Mouse (Mus musculus) embryonic fibroblast, embryonic 13.5 days (primary cell): ENCODE results near the gene Relb. TPM values are rescaled to one million over a fixed set of nuclear protein-coding genes. Genes with fewer than 3 reads are reported as not detected.

ENCODE experiments used
- H3K27ac ChIP-seq: 2 replicates; pipeline ENCODE4 v1.5.1; 2012; ENCODE audit warnings: low read length, control low read depth, inconsistent platforms; ENCODE audit not compliant: insufficient read depth
- H3K4me1 ChIP-seq: 2 replicates; pipeline ENCODE4 v1.6.1; 2011; ENCODE audit warnings: low read length; ENCODE audit not compliant: control insufficient read depth, insufficient read depth
- H3K4me3 ChIP-seq: 2 replicates; pipeline ENCODE4 v1.5.1; 2011; ENCODE audit warnings: mild to moderate bottlenecking, control low read depth, low read length; ENCODE audit not compliant: insufficient read depth
- CTCF ChIP-seq: IDR thresholded peaks from 2 replicates; pipeline ENCODE4 v1.5.1; 2011; ENCODE audit warnings: mild to moderate bottlenecking, control low read depth, low read length, moderate library complexity, borderline replicate concordance; ENCODE audit not compliant: insufficient read depth
- POLR2A ChIP-seq: IDR thresholded peaks from 2 replicates; pipeline ENCODE4 v1.6.1; 2011; ENCODE audit warnings: low read depth, mild to moderate bottlenecking, control low read depth, low read length, moderate library complexity
- polyA plus RNA-seq: library from polyadenylated mRNA; stranded (reverse); fragments of >200 nt; gene quantifications from 2 replicates; pipeline ENCODE4 v1.2.4, GENCODE M21; 2011; ENCODE audit warnings: low read depth; ENCODE audit not compliant: missing spikeins, insufficient read length

Relb gene
- polyA plus RNA-seq, 1 experiment, result 15.4 TPM

- no peak for TF ChIP-seq POLR2A
- TF ChIP-seq CTCF, result no peak
- Histone ChIP-seq H3K4me1 (no peaks in the 10 kb centered on the region), H3K27ac (no peak overlapping the region), H3K4me3 (no peak overlapping the region)
Measured at GRCm38 (mm10) chr7:19569647-19570046, 59.6 kb downstream of the Relb start.

- Histone ChIP-seq H3K27ac (no peak overlapping the region), H3K4me1 (no peaks in the 10 kb centered on the region), H3K4me3 (no peak overlapping the region)
- TF ChIP-seq CTCF, result no peak
- TF ChIP-seq POLR2A, result no peak
Measured at GRCm38 (mm10) chr7:19567426-19567825, 61.8 kb downstream of the Relb start.

GRCm38 (mm10) chr7:19565803-19566202, 63.4 kb downstream of the Relb start:
- Histone ChIP-seq H3K4me1 (no peaks in the 10 kb centered on the region), H3K4me3 (no peak overlapping the region), H3K27ac (no peak overlapping the region)
- no peak for TF ChIP-seq POLR2A
- TF ChIP-seq CTCF, result no peak

GRCm38 (mm10) chr7:19564455-19564854, 64.8 kb downstream of the Relb start:
- H3K4me3 ChIP-seq, result no peak overlapping the region
- peaks cover 3% of the 10 kb centered on the region; the same call in 1 of the 2 replicates for H3K4me1 ChIP-seq
- no peak overlapping the region for H3K27ac ChIP-seq
- peak; percentile 32; the same call in 1 of the 2 replicates for TF ChIP-seq CTCF
- TF ChIP-seq POLR2A, result no peak

GRCm38 (mm10) chr7:19563884-19564283, 65.4 kb downstream of the Relb start:
- no peak overlapping the region for H3K4me3 ChIP-seq
- H3K4me1 ChIP-seq, result peaks cover 3% of the 10 kb centered on the region; the same call in 1 of the 2 replicates
- TF ChIP-seq POLR2A (no peak), CTCF (no peak)
- H3K27ac ChIP-seq, result no peak overlapping the region

- H3K4me1 ChIP-seq, result peaks cover 3% of the 10 kb centered on the region; the same call in 1 of the 2 replicates
- no peak for TF ChIP-seq CTCF
- peak; percentile 31 for TF ChIP-seq POLR2A
- peak within 1 kb of the TSS; percentile 99 for H3K4me3 ChIP-seq
- H3K27ac ChIP-seq, result peak within 1 kb of the TSS; percentile 88
Measured at GRCm38 (mm10) chr7:19562643-19563410, 66.4 kb downstream of the Relb start, which contains the start of gene Ppp1r37. Gene Ppp1r37 (minus strand): TSS chr7:19563076.

GRCm38 (mm10) chr7:19561765-19562642, 67.2 kb downstream of the Relb start:
- TF ChIP-seq POLR2A (peak; percentile 53), CTCF (no peak)
- peak overlapping the region; percentile 99 for H3K4me3 ChIP-seq
- H3K4me1 ChIP-seq, result peaks cover 3% of the 10 kb centered on the region; the same call in 1 of the 2 replicates
- H3K27ac ChIP-seq, result peak overlapping the region; percentile 88

GRCm38 (mm10) chr7:19561431-19561764, 67.8 kb downstream of the Relb start:
- peak overlapping the region; percentile 99 for H3K4me3 ChIP-seq
- peaks cover 3% of the 10 kb centered on the region; the same call in 1 of the 2 replicates for H3K4me1 ChIP-seq
- H3K27ac ChIP-seq, result peak overlapping the region; percentile 88
- TF ChIP-seq CTCF, result no peak

- H3K4me1 ChIP-seq, result peaks cover 3% of the 10 kb centered on the region; the same call in 1 of the 2 replicates
- H3K27ac ChIP-seq, result no peak overlapping the region
- TF ChIP-seq CTCF (no peak), POLR2A (no peak)
- H3K4me3 ChIP-seq, result peak overlapping the region; percentile 99
Measured at GRCm38 (mm10) chr7:19560491-19561260, 68.6 kb downstream of the Relb start.
